Mouse (Mus musculus): ENCODE data around the gene Mill2.

GRCm38 (mm10) chr7:18910241-18910831 lies 70.6 kb downstream of the Mill2 start, which contains the start of gene Ccdc61:
- TF ChIP-seq CTCF (IDR thresholded peaks at IDR 0.05; ENCODE audit: insufficient read depth, low read depth, low read length) (no peak), POLR2A (IDR thresholded peaks at IDR 0.05; ENCODE audit: insufficient read depth, low read depth, low read length) (peak; percentile 41; the same call in 1 of the 2 replicates)

Measured in olfactory bulb, adult 2 months (tissue).